Mouse (Mus musculus) megakaryocyte-erythroid progenitor cell, adult 5-6 weeks (primary cell): Measurements from ENCODE around the gene Gm37240. TPM values are rescaled to one million over a fixed set of nuclear protein-coding genes. Genes with fewer than 3 reads are reported as not detected.

ENCODE experiments used
- ATAC-seq: replicated peaks from 2 replicates; pipeline ENCODE4 v1.8.0; 2016; ENCODE audit warnings: mild to moderate bottlenecking, inconsistent platforms; ENCODE audit not compliant: severe bottlenecking, poor library complexity, low FRiP score, low TSS enrichment
- total RNA-seq, 2 experiments: library from RNA; stranded (forward) in 1 of 2; stranded (reverse) in 1 of 2; fragments of 200-1000, 215-1000 nt in 1 of 2; fragments of >200 nt in 1 of 2; fragmentation: Nextera tagmentation in 1 of 2; gene quantifications; 2 replicates each; pipeline ENCODE4 v1.2.3; 2014 to 2017

The Gm37240 gene
- total RNA-seq, 2 experiments from 2014 or later, result not detected

DNA sequence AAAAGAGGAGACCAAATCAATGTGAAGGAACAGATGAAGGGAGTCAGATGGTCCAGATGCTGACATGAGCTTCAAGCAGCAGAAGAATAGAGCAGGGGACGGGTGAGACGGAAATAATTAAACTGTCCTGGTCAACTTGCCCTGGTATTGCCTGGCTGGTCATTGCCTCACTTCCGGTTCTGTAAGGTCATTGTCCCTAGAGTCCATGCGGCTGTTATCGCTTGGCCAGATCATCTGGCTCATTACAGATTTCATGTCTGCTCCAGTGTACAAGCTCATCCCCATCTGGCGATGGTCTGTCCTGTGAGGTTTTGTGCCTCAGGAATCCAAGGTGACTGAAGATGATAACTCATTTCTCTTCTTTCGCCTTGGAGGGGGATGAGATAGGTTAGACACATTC is 827.2 kb downstream of the Gm37240 start:
- ATAC-seq, result no peak

DNA sequence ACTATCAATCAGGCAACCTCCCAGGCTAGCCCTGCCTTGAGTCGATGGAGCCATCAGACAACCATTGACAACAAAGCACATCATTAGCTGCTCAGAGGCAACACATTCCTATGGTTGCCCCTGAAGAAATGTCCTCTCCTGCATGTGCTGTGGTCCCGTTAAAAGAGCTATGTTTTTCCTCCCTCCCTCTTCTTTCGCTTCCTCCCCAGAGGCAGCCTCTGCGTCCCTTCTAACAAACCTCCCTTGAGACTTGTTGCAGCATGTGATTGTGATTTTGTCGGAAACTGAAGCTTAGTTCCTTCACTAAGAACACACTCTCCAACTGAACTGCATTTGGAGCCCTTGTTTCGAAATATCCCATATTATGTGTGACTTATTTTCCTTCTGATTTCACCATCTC is 830.1 kb downstream of the Gm37240 start:
- ATAC-seq, result no peak

DNA sequence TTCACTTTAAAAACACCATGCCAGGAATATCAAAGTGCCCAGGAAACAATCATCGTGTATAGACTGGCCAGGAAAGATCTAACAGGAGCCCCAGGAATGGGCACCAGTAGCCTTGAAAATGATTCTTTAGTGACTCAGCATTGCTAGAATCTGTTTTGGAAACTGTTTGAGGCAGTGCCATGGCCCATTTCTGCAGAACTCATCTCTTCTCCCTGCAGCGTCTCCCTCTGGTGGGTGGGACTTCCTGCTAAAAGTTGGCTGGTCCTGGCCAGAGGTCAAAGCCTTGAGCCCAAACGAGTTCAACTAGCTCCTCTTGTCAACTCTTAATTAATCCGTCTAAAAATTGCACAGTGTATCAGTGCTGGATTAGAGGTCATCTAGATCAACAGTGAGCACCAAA is 833.8 kb downstream of the Gm37240 start:
- no peak for ATAC-seq

DNA sequence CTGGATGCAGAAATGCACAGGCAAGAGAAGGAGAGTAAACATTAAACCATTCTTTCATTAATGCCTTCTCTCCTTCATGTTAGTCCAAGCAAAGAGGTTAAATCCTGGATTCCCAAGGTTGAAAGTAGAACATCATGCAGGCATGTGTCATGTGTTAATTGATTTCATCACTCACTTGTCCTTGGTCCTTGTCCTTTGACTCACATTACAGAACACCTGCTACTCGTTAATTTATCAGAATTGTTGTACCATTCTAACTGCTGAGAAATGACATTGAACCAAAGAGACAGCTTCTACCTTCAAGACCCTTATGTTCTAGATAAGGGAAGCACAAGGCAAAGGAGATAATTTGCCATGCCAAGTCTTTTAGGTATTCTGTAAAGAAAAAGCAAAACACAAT is 835.1 kb downstream of the Gm37240 start:
- no peak for ATAC-seq

DNA sequence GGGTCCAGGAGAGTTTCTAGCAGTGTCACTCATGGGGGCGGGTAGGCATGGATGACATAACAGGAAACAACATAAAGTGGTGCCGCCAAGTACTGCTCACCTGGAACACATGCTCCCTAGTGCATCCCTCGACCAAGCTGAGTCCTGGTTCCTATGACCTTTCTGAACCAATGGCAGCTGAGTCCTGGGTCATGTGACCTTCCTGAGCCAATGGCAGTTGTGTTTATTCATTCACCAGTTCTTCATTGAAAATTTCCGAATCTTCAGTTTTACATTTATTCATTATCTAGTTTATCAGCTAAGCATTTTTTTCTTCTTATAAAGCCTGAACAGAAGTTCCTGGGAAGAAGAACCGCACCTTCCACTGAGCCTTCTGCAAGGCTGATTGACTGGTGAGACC is 838.7 kb downstream of the Gm37240 start:
- no peak for ATAC-seq

DNA sequence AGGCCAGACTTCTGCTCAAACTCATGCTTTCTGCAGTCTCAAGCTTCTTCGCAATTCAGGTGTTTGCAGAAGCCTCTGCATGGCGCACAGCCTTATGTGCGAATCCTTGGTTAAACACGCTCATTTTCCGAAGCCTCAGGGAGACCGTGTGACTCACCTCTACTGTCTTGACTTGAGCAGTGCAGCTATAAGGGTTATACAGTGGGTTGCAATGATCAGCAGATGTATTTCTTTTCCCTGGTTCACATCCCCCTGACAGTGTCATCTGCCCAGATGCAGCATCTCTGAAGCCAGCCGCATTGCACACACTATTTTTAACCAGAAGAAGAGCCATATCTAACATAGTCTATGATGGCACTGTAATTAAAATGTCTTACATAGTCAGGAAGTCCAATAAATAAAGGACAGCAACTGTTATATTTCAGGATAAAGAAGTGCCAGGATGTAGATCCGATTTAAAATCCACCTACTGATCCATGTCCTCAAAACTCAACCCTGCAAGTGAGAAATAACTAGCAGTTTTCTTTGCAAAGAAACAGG is 843.6 kb downstream of the Gm37240 start:
- ATAC-seq, result no peak

DNA sequence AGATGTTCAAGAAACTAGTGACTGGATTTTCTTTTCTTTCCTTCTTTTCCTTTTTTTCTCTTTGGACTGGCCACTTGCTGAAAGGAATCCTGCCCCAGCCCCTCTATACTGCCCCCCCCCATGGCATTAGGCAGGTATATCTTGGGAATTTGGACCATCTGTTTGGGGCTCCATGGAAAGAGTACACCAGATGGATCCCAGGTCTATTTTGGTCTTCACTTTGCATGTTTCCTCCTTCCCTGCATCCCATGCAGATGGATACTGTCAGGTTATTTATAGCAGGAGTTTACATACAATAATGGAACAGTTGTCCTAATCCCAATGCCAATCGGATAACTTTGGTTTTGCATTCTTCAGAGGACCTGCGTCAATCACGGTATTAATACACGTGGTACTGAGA is 845.2 kb downstream of the Gm37240 start:
- ATAC-seq, result no peak

DNA sequence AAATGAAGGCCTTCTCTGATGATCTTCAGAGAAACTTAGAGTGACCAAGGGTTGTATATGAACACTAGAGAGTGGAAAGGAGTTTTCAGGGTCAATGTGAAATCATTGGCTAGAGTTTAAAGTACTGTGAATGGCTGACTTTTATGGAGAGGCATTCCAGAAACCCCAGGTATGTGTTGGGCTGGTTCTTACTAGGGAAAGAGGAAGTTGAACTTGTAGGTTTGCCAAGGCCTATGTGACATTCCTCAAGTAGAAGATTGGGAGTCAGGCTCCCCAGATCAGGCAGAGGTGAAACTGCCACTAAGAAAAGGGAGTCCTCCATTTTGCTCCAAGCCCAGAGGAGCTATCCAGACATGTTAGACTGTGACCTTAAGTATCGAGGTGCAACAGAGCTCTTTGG is 858.2 kb downstream of the Gm37240 start:
- ATAC-seq, result no peak

DNA sequence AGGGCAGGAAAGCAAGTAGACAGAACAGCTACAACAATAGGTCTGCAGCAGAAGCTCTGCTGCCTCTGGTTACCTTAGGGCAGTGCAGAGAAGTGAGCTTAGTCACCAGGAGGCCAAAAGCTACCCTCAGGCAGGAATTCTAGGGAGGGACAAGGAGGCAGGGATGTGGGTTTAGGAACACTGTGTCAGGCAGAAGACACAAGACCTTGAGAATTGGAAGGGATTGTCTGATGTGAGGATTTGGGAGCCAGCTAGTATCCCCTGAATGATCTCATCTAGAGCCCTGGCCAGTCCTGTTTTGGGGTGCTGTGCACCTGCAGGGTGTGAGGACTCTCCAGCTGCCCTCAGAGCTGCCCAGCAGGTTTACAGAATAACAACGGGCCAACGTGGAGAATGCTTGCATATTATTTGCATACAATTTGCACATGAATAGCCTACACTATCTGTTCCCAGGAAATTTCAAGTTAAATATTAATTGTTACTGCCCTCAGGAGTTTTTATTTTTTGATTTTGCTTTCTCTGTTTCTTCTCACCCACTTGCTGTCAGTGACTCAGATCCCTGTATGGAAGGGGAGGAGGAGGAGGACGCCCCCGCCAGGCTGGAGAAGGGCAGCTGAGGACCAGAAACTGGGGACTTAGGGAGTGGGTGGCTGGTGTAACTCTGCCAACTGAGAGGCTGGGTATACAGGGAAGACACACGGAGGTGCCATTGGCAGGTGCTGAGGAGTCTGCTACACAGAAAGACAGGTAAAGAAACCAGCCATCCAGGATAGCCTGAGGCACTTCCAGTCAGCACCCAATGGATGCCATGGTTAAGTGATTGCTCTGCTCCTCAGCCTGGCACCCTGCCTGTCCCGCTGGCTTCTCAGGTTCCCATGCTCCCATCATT is 862.3 kb downstream of the Gm37240 start:
- no peak for ATAC-seq

DNA sequence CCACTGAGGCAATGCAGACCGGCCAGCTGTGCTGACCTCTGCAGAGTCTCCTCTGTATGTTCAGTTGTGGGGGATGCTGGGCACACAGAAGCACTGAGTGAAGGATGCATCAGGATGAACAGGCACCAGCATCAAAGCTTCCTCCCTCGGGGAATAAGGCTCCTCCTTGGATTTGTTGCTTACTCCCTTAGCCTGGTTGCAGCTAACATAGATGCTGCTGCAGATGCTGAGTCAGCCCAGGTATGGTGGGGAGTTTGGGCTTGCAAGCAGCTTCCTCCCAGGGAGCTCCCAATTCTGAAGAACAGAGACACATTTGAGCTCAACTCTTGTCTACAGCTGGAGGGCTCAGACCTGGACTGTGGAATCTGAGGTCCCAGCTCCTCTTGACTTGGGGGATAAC is 863.1 kb downstream of the Gm37240 start:
- ATAC-seq, result no peak

DNA sequence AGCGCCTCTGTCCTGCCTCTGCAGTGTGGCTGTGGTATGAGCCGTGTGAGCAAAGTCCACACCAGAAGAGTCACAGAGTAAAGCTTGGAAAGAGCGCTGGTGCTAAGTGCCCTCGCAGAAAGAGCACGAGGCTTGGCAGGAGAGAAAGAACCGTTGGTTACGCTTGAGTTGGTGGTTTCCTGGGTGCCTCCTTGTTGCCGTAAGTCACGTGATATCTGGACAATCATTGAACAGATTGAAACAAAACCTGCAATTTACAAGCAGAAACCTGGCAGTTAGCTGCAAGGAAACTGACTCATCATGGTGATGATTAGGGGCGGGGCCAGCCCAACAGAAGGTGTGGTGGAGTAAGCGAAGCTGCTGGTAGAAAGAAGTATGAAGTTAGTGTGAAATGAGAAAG is 864.5 kb downstream of the Gm37240 start:
- ATAC-seq, result no peak

DNA sequence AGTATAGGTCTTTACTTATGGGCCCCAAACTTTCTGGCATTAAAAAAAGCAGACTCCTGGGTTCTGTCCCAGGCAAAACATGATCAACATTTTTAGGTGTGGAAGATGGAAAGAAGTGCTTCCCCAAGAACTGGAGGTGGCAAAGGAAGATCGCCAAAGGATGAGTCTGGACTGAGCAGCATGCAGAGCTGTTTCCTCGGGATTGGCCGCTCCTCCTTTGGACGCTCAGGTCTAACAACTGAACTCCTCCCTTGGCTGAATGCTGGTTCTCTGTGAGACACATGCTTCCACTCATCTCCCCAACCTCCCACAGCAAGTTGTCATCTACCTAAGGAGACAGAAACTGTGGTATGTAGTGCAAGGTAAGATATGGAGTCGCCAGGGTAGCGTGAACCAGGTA is 865.5 kb downstream of the Gm37240 start:
- no peak for ATAC-seq

DNA sequence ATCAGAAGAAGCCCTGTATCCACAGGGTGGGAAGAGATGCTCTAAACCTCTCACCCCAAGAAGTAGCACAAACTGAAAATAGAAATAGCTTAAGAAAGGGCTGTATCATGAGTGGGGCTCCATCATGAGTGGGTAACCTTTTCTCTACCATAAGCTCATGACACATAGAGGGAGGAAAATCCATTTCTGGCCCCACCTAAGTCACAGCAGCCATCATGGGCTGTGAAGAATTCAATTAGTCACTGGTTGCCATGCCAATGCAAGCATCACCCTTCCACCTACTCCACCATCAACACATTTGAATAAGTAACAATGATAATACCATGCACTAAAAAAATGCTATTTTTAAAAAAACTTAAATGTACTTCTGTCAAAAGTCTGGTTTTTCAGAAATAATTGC is 867.2 kb downstream of the Gm37240 start:
- no peak for ATAC-seq

DNA sequence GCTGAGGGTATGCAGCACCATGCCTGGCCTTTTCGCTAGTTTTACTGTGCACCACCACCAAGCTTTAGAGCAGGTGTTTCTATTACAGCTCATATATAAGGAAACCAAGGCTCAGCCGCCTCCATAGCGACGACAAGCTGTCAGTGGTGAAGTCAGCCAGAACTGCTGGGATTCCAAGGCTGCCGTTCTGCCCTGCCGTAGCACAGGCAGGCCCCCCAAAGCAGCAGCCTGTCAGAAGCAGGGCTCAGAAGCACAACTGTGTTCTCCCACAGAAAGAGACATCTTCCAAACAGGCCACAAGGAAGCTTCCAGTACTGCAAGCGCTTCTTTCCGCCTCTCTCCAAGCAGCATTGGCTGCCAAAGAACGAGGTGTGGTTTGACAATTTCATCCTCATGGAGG is 871.7 kb downstream of the Gm37240 start:
- no peak for ATAC-seq

DNA sequence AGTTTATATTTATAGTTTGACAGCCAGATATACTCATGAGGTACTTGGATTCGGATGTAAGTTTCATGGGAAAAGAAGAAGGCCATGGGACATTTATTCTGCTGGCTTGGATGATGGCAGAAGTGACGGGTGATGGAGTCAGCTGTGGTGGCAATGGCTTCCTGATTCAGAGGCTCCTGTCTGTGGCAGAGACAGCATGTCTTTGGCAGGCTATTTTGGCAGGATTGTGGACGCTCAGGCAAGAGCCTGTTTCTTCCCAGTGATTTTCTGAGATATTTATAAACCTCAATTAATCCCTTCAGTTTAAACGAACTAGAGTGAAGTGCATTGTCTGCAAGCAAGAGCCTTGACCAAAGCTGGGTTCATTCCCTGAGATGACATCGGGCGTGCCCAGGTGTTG is 874.4 kb downstream of the Gm37240 start:
- ATAC-seq, result no peak

DNA sequence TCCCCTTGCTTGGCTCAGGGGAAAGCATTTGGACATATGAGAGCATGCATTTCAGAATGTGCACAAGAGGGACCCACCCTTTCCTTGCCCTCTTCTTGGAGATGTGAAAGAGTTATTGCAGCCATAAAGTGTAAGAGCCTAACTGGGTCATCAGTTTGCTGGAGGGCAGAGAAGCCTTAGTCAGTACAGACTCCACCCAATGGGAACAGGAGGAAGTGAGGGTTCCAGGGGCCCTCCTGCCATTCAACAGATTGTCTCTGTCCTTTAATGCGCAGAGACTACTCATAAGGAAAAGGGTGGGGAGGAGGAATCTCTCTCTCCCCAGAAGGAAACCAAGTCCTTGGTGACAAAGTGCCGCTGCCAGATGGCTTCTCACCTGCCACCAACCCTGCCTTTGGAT is 882.1 kb downstream of the Gm37240 start:
- ATAC-seq, result no peak

DNA sequence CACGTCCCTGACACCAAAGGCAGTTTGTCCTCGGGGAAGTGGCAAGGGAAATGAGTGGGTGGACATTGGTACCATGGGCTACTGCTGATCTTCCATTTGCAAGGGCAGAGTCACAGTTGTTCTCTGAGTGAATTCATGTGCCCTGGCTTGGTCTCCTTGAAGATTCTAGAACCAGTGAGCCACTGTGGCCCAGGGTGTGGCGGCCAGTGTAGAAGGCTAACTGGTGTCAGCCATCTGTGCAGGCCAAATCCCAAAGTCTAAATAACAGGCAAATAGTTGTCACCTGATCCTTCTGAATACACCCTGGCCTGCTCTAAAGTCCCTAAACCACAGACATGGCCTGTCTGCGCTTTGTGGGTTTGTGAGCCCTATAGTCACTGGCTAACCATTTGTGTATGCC is 898.4 kb downstream of the Gm37240 start:
- ATAC-seq, result no peak

DNA sequence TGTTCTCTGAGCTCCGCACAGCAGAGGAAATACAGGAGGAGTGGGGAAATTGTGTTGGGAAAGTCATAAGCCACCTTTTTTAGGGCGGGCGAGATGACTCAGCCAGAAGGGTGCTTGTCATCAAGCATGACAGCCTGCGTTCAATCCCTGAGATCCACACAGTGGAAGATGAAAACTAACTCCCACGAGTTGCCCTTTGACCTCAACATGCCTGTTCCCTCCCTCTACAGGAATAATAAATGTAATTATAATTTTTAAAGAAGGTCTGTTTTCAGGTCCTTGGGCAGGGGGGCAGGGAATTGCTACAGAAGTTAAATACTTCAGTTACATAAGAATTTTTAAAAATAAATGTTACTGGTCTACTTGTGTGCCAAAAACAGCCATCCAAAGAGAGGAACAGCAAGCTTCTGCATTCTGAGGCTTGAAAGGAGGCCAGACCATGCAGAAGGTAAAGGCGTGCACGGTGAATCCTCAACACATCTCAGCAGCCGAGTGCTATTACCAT is 902.1 kb downstream of the Gm37240 start:
- ATAC-seq, result no peak

DNA sequence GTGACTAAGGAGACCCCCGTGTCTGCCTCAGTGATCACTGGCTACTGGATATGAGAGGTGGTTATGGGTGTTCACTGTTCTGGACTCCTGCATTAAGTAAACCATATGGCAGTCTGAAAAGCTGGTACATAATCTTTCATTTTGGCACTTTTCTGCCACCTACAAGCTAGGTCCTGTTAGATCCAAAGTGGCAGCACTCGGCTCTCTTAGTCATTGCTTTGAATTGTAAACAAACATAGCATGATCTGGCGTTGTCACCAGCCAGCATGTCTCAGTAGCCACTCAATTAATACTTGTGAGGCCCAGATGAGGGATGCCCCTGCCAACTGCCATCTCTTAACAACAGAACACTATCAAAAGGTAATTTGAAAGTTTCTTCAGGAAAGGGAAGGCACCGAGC is 904.6 kb downstream of the Gm37240 start:
- no peak for ATAC-seq

DNA sequence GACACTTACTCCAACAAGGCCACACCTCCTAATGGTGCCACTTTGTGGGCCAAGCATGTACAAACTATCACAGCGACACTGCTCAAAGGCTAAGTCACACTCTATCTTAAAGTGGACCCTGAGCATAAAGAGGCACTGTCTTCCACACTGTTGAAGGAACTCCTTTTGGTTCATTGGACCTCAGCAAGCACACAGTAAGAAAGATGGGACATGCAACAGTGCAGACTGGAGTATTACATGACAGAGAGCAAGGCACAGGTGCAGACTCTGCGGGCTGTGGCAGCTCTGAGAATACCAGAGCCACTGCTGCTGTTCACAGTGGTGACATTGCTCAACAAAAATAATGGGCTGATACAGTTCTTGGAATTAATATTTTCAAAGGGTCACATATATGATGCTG is 907.2 kb downstream of the Gm37240 start:
- no peak for ATAC-seq

DNA sequence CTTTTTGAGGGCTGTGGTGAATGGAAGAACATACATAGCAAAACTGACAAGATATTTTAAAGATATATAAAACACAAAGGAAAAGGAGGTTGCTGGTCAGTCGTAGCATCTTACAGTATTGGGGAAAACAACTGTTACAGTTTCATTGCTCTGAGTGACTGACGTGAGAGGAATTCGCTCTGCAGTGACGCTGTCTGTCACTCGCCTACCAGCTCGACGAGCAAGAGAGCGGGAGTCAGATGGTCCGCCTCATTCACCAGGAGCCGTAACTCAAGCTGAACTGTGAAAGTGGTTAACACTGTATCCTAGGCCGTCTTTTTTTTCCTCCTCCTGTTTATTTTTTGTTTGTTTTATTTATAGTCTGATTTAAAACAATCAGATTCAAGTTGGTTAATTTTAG is 908.6 kb downstream of the Gm37240 start:
- ATAC-seq, result no peak
